ENCODE assay signal across 23 mouse cellular contexts in the genomic region with DNA sequence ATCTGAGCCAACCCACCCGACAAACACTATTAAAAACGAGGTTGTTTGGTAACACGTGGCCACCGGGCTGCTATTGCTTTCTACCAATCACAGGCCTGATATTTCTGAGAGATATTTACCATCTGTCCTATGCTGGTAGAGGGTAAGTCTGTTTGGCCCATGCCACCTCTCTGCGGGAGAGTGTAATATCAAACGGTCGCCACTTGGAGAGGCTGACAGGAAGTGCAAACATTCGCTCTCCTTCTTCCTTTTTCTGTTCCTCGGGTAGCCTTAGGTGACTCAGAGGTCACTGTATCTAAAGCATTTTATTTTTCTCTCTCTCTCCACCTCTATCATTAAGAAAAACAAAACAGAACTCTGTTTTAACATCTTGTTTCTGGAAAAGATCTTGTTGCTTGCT.
DNase-seq lines count a peak whose midpoint lies in the region; ATAC-seq lines count a peak whose summit lies in the region.
"Had no signal": no experiment of that assay in that cellular context is flagged by ENCODE, and none has a peak within 500 bp of the region (broad histone marks: within the 10 kb centered on the region; RNA-seq: fewer than 3 reads in every experiment).

No protein-coding gene starts in this region.

- peak; percentile 24 for DNase-seq in CD4-positive, CD25-positive, alpha-beta regulatory T cell, adult 2 months (ENCODE audit: low read depth, low spot score)
- peak; percentile 23 for DNase-seq in ZHBTc4 (ENCODE audit: low read depth, low spot score)
- DNase-seq in right cerebral cortex, postnatal 4 days, result no peak
- no peak for DNase-seq in cerebellum, adult 8-10 months
- DNase-seq in embryo, embryonic 11 days, result no peak
- DNase-seq: adrenal gland, postnatal 14 days; cerebellum, adult 11 months; cerebellum, adult 9-11 months; gastrocnemius, adult 2 months; heart, postnatal 4 days; kidney, adult 8-10 months; kidney, postnatal 14 days; layer of hippocampus, adult 9-11 months; liver, embryonic 13.5 days; lung, adult 18-20 months; lung, postnatal 10 days; right cerebral cortex, adult 18-20 months; thymus, adult 18-20 months; thymus, postnatal 25 days had no signal

- ATAC-seq in CD4-positive, CD25-positive, alpha-beta regulatory T cell, adult 4 months, result no peak
- peak; percentile 67 for ATAC-seq in megakaryocyte, adult 5-6 weeks (ENCODE audit: poor library complexity, severe bottlenecking)
- ATAC-seq in neutrophil, adult 5-6 weeks (ENCODE audit: extremely low read depth, insufficient number of reproducible peaks, low FRiP score, poor library complexity, severe bottlenecking), result 0 out of 2 replicates have a peak, but pooled peaks have one; percentile 19
- ATAC-seq: intestine, embryonic 16.5 days had no signal

Comparison
In these comparisons a context has a peak if more than half of its experiments do, and no peak if none do; other contexts are left out.
1. DNase-seq: peak in CD4-positive, CD25-positive, alpha-beta regulatory T cell, adult 2 months (single experiment) and ZHBTc4 (single experiment); none in right cerebral cortex, postnatal 4 days (single experiment), cerebellum, adult 8-10 months (single experiment) and embryo, embryonic 11 days (single experiment).